Mouse (Mus musculus) adrenal gland, adult (tissue): ENCODE measurements at regions not wholly inside any gene's neighbourhood (a gene's known extent, or its start where the extent isn't known, plus 50 kb on each side); places are given as distances from the start of the nearest gene placed in this dataset.
A peak's percentile ranks its signal among the peaks of the same experiment; 100 is the strongest.

Experiments used
- DNase-seq, 2 experiments: peaks; one replicate each; pipeline ENCODE4 v3.0.0; 2022 to 2023; ENCODE audit warnings: low spot score in 1 of 2; ENCODE audit not compliant: inconsistent age in 2 of 2

DNA sequence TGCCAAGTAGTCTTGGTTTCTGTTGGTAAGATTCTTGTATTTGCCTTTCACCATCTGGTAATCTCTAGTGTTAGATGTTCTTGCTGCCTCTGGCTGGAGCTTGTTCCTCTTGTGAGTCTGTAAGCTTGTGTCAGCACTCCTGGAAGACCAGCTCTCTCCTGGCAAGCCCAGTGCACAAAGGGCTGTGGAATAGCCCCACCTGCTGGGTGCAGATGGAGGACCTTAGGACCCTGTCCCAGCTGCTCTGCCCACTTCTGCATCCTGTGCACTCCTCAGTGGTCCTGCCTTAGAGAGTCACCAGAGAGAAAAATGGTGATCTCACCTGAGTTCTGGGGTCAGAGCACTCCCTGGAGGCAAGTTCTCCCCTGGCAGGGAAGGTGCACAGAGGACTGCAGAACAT, 387.2 kb downstream of the Tns1 start:
- peak; percentile 40 to 43 for DNase-seq

DNA sequence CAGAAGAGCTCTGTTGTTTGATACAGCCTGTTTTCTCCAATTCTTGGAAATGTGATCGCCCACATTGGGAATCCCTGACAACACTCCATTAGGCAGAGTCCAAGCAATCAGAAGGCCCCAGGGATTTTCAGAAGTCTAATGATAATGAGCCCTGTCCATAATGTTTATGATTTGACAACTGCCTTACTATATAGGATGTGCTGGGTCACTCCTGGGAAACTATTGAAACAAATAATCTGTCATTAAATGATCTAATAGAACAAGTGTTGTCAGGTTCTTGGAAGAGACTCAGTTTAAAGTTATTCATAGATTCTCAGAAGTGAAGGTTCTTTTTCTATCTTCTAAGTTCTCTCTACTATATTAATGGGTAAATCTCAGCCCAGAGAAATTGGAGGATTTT, 395.9 kb downstream of the Tns1 start:
- no peak for DNase-seq

DNA sequence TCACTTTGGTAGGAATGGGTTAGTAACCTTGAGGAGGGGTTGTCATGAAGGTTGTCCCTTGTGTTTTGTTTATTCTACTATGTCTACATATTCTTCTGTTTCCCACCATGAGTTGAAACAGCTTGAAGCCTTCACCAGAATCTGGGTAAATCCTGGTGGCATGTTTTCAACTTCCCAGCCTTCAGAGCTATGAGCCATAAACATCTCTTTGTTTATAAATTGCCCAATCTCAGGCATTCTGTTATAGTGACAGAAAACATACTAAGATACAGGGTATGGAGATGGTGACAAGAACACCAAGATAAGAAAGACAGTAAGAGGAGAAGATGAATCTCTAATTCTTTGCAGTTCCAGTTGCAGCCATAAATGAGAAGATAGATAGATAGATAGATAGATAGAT, 396.5 kb downstream of the Tns1 start:
- DNase-seq = no peak

DNA sequence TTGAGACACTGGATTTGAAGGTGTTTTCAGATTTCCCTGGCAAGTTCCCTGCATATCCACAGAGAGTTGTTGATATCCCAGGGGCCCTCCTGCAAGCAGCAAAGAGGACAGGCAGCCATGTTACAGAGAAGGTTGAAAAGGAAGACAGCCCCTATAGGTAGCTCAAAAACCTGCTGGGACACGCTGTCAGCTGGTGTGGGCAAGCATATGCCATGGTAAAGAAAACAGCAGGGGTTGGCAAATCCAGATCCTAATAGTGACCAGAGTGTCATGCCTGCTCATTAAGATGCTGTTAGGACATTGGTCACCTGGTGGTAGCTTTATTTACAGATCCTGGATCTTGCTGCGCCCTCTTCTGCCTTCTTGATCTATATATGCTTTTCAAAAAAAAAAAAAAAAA, 397.6 kb downstream of the Tns1 start:
- no peak for DNase-seq

DNA sequence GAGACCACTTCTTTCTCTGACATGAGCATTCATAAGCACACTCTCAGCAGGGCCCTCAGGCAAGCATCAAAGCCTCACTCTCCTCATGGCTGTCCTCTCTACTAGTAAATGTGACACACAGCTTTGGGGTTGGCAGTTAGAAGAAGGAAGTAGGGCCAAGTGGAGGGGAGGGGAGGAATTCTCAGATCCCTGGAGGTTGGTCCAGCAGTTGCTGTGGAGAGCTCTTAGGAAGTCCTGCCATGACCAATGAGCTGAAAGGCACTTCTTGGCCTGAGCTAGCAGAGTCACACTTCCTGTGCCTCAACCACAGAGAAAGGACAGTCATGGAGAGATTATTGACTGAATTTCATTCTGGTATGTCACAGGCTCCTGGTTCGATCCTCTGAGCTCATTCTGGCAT, 398.8 kb downstream of the Tns1 start:
- DNase-seq = no peak

DNA sequence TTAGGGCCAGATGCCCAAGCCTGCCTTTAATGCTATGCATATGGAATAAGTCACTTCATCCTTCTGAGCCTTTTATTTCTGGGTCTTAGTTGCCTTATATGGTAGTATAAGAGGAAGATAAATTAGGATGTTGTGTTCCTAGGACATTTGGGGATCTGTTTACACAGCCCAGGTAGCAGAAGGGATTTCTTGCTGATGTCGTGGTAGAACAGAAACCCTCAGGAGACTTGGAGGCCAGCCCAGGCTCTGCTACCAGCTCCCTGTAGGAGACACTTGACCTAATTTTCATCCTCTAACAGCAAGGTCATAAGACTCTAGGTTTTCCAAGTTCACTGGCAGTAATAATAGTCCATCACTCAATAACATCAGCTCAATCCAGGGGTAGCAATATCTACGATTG, 399.7 kb downstream of the Tns1 start:
- DNase-seq = no peak

DNA sequence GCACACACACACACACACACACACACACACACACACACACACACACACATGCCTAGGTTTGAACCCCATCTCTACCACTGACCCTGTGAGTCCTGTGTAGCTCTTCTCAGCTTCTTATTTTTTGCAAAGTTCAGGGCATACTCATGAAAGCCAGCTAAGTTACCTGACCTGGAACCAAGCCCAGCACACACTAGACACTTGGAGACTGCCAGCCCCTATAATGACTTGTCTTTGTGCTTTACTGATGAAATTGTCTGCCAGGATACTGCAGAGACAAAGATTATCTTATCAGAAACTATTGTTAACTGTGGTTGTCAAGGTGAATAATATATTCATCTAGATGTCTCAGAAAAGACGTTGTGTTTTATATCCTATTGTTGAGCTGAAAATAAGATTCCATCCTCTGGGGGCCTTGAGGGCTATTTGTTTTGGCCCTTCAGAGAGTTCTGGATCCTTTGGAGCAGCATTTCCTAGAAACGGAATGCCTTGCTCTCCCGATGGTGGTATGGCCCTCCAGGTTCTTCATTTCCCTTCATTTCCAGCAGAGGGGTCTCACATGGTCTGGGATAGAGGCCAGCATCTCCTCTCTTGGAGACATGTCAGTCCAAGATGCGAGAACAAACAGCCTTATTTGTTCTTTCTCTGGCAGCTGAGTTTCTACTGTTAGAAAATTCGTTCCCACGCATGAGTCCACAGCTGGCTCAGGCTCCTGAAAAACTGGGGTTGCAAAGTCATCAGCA, 402.6 kb downstream of the Tns1 start:
- no peak for DNase-seq

DNA sequence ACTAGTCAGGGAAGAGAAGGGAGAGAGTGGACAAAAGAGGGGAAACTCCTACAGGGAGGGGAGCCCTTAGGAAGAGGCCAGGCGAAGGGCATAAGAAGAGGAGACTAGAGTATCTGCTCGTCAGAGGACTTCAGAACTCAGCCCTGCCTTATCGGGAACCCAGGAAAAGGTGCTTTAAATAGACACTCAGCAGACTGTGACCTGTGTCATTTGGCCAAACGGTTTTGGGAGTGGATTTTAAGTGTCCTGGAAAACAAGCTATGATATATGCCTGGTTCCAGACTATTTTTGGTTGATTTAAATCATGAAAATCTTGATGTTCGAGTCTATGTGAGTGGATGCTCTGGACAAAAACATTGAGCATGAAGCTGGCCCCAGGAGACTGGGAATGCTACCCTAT, 405.8 kb downstream of the Tns1 start:
- DNase-seq = peak in 1 of 2 experiments; percentile 16

DNA sequence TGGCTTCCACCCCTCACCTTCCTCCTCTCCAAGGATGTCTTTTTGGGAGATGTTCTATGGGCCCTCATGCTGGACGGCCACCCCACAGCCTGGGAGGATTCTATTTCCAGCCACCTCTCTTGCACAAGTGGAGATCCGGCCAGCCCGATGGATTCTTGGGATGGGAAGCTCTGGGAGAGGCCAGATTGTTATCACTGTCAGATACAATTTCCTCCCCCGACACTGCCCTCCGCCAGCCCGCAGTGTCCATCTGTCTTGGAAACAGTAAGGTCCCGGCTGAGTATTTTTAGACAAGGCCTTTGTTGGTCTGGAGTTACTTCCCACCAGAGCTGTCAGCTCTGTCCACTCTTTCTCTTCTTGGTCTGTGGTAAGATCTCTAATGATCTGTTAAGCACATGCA, 406.8 kb downstream of the Tns1 start:
- peak; percentile 49 to 58 for DNase-seq

DNA sequence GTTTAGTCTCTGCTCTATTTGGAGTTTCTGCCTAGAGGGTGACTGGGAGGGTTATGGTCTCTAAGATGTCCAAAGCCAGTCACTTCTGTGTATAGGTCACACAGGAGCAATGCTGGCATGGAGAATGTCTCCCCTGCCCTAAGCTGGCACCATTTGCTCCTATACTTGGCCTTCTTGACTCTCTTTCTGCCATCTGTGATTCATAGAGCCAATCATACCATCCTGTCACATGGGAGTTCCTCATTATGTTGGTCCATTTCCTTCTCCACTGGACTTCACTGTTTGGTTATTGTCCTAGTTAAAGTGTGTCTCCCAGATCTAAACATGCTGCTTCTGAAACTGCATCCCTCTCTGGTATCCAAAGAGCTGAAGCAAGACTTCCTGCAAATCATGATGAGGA, 407.3 kb downstream of the Tns1 start:
- DNase-seq = peak in 1 of 2 experiments; percentile 34

DNA sequence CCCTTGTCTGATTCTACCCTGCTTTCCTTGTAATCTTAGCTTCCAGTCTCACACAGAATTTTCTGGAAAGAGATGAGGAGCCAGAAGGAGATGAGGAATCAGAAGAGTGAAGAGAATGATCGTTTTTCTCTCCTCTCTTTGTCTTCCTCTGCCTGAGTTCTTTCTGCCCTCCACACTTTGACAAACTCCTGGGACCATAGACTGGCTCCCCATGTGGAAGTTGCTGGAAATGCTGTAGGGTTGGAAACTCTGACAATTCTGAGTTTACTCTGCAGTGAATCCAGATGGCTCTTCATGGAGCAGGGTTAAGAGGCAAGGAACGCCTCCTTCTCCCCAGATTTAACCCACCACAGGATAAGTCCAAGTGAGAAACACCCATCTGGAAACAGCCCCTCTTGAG, 408.7 kb downstream of the Tns1 start:
- DNase-seq = no peak

DNA sequence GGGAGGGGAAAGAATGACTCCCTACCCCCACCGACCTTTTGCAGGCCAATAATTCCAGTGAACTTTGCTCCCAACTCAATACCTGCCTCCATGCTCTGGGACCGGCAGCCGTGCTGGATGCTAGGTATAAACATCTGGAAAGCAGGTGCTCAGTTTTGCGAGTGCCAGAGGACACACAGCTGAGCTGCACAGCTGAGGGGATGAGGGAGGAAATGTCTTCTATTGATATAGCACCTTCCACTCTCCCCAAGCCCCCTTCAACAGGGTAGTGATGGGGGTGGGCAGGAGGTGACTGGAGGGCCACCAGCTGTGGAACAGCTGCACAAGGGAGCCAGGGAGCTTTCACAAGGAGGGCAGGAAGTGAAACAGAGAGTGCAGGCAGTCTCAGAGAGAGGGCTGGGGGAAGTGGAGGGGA, 421.8 kb downstream of the Tns1 start:
- no peak for DNase-seq

DNA sequence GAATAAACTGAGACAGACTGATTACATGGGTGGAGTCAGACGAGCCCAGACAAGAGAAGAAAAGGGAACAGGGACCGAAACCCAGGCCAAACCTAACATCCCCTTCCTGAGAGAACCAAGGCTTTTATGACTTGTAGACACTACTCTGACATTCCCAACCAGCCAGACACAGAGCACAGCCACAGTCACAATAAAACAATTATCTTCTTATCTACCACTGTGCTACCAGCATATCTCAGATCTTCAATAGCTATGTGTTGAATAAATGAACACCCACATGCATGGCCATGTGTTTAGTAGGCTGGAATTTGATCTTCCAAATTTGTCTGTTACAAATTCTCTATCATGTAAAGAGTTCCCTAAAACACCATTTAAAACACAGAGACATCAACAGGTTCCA, 430.7 kb downstream of the Tns1 start:
- no peak for DNase-seq

DNA sequence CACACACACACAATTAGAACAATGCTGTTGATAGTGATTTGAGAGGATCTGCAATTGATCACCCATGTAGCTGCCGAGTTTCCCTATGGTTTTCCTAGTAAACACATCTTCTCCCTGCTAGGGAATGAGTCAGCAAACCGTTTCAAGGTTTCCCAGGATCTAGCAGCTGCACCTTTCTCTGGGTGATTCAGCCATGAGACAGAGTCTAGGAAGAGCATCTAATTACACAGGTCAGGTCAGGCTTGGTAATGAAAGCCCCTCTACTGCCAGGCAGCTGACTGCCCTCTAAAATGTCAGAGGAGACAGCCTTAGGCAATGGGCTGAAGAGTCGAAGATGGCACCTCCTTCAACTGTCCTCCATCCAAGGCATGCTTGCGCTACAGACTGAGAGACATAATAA, 438.5 kb downstream of the Tns1 start:
- DNase-seq = peak in 1 of 2 experiments; percentile 53

DNA sequence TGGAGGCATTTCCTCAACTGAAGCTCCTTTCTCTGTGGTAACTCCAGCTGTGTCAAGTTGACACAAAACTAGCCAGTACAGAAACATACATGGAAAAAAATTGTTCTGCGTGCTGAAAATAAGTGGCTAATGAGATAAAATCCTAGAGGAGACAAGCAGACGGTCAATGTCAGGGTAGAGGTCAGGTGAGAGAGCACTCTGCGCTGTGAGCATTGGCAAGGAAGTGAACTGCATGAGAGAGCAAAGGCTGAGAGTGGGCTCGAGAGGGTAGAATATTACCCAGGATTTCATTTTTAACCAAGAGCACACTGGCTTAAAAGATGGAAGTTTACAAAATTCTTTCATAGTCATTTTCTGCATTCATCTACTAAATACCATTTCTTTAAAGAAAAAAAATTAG, 439.2 kb downstream of the Tns1 start:
- no peak for DNase-seq

DNA sequence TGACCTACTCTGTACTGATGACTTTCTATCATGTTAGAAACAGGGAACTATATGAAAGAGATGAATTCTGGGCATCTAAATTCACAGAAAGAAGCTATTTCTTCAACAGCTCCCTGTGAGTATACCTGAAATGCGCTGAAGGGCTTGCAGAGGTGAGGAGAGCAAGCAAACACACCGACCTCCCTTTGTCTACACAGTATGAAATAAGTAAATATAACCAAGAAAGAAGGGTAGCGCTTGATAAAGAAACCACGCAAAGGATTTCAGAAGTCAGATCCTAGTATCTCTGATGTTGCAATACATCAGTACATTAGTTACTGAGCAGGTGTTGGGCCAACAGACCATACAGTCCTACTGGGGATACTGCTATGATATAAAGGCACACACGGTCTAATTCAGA, 440.1 kb downstream of the Tns1 start:
- DNase-seq = no peak

DNA sequence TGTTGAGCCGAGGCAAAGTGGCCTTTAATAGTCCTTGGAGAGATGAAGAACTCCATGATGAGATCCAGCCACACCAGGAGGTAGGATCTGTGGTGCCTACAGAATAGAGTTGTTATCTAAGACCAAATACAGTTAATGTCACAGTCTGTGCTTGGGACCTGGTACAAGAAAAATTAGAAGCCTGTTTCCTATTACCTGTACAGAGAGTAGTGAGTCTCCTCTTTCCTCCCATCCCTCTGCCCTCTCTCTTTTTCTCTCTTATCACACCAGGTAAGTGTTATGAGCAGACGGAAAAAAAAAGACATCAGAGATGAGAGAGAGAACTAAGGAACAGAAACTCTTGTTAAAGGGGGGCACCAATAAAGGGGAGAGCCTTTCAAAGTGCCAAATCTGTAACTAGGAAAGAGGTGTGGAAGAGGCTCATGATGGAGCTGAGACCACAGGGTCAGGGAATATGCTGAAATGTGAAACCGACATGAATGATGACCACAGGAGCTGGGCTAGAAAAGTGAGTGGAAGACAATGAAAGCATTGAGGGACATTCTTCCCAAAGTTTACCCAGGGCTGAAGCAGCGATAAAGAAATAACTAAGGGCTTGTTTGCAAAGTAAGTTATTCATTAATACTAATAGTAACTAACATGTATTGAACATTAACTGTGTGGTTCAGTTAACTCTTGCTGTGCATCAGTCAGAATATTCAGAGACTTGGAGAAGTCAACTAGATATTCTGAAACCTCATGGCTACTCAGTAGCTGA, 440.9 kb downstream of the Tns1 start:
- no peak for DNase-seq

DNA sequence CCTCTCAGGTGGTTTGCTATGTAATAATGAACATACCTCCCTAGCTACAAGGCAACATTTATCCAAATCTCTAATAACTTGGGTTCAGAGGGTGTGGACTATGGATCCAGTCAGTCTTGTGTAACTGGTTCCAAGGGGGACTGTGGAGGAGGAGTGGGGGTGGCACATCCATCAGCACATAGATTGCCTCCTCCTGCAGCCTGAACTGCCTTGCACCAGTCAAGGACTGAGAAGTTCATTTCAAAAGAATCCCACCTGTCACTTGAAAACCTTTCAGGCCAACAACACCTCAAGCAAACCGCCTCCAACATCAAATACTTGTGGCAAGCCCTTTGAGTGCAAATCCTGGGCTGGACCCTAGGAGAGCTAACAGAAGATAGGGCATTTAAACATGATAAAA, 442.6 kb downstream of the Tns1 start:
- no peak for DNase-seq

DNA sequence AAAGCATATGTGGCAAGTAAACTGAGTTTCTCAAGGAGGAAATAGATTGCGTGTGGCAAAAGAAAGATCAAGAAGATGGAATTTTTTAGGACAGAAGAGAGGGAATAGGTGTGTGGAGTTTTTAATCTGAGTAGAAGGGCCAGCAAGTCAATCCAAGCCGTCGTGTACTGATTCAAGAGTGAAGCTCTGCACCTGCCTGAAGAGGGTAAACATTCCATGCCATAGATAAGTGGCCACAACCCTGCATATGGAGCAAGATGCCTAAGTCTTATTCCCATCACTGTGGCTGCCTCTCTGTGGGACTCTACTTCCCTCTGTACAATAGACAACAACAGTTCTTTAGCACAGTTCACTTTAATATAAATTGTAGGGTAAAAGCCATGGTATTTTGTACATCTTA, 443.4 kb downstream of the Tns1 start:
- DNase-seq = no peak

DNA sequence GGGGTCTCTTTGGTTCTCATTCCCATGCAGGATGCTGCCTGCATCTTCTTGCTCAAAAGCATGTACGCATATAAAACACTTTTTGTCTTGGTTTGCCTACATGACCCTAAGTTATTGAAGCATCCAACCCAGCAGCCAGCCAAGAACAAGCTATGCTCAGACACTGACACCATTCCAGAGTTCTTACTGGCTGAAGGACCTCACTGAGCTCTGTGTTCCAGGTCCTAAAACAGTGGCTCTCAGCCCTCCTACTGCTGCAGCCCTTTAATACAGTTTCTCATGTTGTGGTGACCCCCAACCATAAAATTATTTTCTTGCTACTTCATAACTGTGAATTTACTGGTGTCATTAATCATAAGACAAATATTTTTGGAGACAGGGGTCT, 450.4 kb downstream of the Tns1 start:
- DNase-seq = no peak

DNA sequence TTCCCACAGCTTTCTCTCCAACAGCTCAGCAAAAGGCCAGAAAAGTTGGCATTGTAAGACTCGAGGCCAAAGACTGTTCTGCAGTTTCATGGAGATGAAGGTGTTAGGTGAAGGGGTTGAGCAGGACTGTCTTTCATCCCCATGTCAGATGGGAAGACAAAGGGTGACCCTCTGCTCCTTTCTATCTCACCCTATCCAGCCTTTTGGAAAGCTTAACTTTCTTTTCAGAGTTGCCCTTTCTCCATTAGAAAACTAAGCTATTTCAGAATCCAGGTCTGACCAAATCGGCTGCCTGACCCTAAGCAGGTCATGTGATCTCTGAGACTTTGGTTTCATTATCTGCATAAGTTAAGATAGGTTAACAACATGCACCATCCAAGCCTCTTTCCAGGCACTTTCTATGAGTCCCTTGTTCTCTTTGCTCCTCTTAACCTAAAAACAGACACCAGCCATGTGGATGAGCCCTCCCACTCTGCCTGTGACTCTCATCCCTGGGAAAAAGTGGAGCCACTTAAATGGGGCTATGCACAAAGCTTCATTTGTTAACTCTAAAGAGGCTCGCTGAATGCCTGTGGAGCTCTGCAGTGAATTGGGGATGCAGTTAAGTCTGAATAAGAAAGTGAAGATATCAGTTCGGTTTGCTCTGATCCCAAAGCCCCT, 450.9 kb downstream of the Tns1 start:
- DNase-seq = no peak

DNA sequence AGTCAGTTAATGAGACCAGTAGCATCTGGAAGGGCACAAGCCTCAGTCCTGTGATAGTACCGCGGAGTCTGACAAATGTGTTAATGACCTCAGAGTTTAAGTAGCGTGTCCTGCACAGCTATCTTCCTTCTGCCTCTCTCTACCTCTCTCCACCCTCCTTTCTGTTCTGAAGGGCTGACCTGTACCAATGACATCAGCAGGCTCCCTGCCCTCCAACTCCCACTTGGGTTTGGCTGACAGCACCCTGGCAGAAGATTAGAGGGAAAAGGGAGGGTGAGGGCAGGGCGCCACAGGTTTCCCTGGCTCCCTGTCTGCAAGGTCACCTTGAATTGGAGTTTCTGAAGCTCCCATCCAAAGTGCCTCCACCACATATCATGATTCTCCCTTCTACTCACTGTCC, 452.0 kb downstream of the Tns1 start:
- peak; percentile 29 to 69 for DNase-seq
